Mouse (Mus musculus) left cerebral cortex, adult 2 months (tissue): ENCODE results near the gene Haus7. TPM values are rescaled to one million over a fixed set of nuclear protein-coding genes. Genes with fewer than 3 reads are reported as not detected.
A peak's percentile ranks its signal among the peaks of the same experiment; 100 is the strongest.
"Not testable (repeated sequence)": the region's sequence is repeated elsewhere in the genome, so short reads cannot be mapped to it uniquely, and the experiment has no call there.

Experiments
- DNase-seq, 2 experiments: peaks; one replicate each; pipeline ENCODE4 v3.0.0; 2021 to 2022; ENCODE audit warnings: low spot score in 2 of 2, mixed read lengths in 1 of 2; ENCODE audit errors: extremely low spot score in 1 of 2
- H3K27ac ChIP-seq: fragments of 200-600 bp; 2 replicates; pipeline ENCODE4 v1.8.1; 2022
- H3K4me3 ChIP-seq: fragments of 200-600 bp; 2 replicates; pipeline ENCODE4 v1.8.1; 2022
- CTCF ChIP-seq: fragments of 200-600 bp; IDR thresholded peaks from 2 replicates; pipeline ENCODE4 v1.8.1; 2022; ENCODE audit warnings: antibody characterized with exemption, mild to moderate bottlenecking, moderate library complexity
- intact Hi-C: fragments of 180-260 bp; cut with DNase I; formaldehyde crosslinking; loops from one replicate; pipeline ENCODE4 v1.15.1; 2025
- total RNA-seq, 2 experiments: library from RNA; stranded (reverse); gene quantifications; 2 replicates each; pipeline ENCODE4 v1.2.3; 2021

Gene Haus7
- total RNA-seq, 2 experiments from 2014 or later, result 7.9 to 9.2 TPM

GRCm38 (mm10) chrX:73451949-73452348 lies 6.9 kb downstream of the Haus7 start:
- H3K27ac ChIP-seq, result no peak overlapping the region
- DNase-seq, result peak; percentile 45 to 68
- no peak overlapping the region for H3K4me3 ChIP-seq
- intact Hi-C loops, result loop anchor here (2.0 kb wide), 1 partner anchor 41 kb away; no protein-coding TSS in a partner anchor
- TF ChIP-seq CTCF, result peak; percentile 68

GRCm38 (mm10) chrX:73441428-73441827 lies 17.4 kb downstream of the Haus7 start:
- DNase-seq, result no peak
- TF ChIP-seq CTCF, result no peak
- Histone ChIP-seq H3K4me3 (no peak overlapping the region), H3K27ac (no peak overlapping the region)
- intact Hi-C loops, result no loop called here

- no peak for TF ChIP-seq CTCF
- intact Hi-C loops, result loop anchor here (10.0 kb wide), 1 partner anchor 380 kb away; no protein-coding TSS in a partner anchor
Measured at GRCm38 (mm10) chrX:73435252-73435651, 23.6 kb downstream of the Haus7 start, which contains the start of gene Trex2. Gene Trex2, minus strand, starts transcription at chrX:73435344.

GRCm38 (mm10) chrX:73432850-73433249 lies 26.0 kb downstream of the Haus7 start:
- no peak overlapping the region for H3K4me3 ChIP-seq
- DNase-seq, result no peak
- intact Hi-C loops, result loop anchor here (5.0 to 10.0 kb wide), 2 partner anchors 121 to 378 kb away; no protein-coding TSS in a partner anchor
- no peak for TF ChIP-seq CTCF
- H3K27ac ChIP-seq, result no peak overlapping the region

More at GRCm38 (mm10) chrX:73435252-73435651, 23.6 kb downstream of the Haus7 start, which contains the start of gene Trex2:
- Histone ChIP-seq H3K4me3 (no peak within 1 kb of the TSS), H3K27ac (no peak within 1 kb of the TSS)
- no peak for DNase-seq

GRCm38 (mm10) chrX:73430036-73430435 lies 28.8 kb downstream of the Haus7 start:
- Histone ChIP-seq H3K27ac (no peak overlapping the region), H3K4me3 (no peak overlapping the region)
- TF ChIP-seq CTCF, result peak; percentile 41
- no peak for DNase-seq
- intact Hi-C loops, result loop anchor here (5.0 to 10.0 kb wide), 2 partner anchors 118 to 375 kb away; no protein-coding TSS in a partner anchor

- intact Hi-C loops, result loop anchor here (5.0 kb wide), 1 partner anchor 100 kb away; no protein-coding TSS in a partner anchor
Measured at GRCm38 (mm10) chrX:73412767-73413166, 46.1 kb downstream of the Haus7 start.

GRCm38 (mm10) chrX:73410880-73411517 lies 47.8 kb downstream of the Haus7 start, which contains the start of gene Zfp92:
Gene Zfp92, plus strand, starts transcription at chrX:73411096.
- intact Hi-C loops, result loop anchor here (5.0 kb wide), 1 partner anchor 99 kb away; no protein-coding TSS in a partner anchor
- peak in 1 of 2 experiments; percentile 18 for DNase-seq
- Histone ChIP-seq H3K27ac (no peak within 1 kb of the TSS), H3K4me3 (peak within 1 kb of the TSS; percentile 31)
- no peak for TF ChIP-seq CTCF

More at GRCm38 (mm10) chrX:73412767-73413166, 46.1 kb downstream of the Haus7 start:
- TF ChIP-seq CTCF, result peak; percentile 4
- no peak for DNase-seq
- H3K4me3 ChIP-seq, result no peak overlapping the region
- no peak overlapping the region for H3K27ac ChIP-seq

GRCm38 (mm10) chrX:73401616-73402015 lies 57.2 kb downstream of the Haus7 start:
- intact Hi-C loops, result no loop called here
- no peak for TF ChIP-seq CTCF

GRCm38 (mm10) chrX:73400951-73401350 lies 57.9 kb downstream of the Haus7 start:
- Histone ChIP-seq H3K27ac (no peak overlapping the region), H3K4me3 (no peak overlapping the region)
- intact Hi-C loops, result no loop called here
- no peak for DNase-seq
- TF ChIP-seq CTCF, result no peak

More at GRCm38 (mm10) chrX:73401616-73402015, 57.2 kb downstream of the Haus7 start:
- no peak overlapping the region for H3K27ac ChIP-seq
- H3K4me3 ChIP-seq, result no peak overlapping the region
- DNase-seq, result no peak

- intact Hi-C loops, H3K27ac ChIP-seq, H3K4me3 ChIP-seq, DNase-seq: not testable (repeated sequence)
Measured at GRCm38 (mm10) chrX:73398636-73399035, 60.2 kb downstream of the Haus7 start, which contains the start of gene Gm18336. Gene Gm18336, minus strand, starts transcription at chrX:73398736.

GRCm38 (mm10) chrX:73396446-73396845 lies 62.4 kb downstream of the Haus7 start:
- Histone ChIP-seq H3K27ac (no peak overlapping the region), H3K4me3 (no peak overlapping the region)
- no peak for TF ChIP-seq CTCF
- intact Hi-C loops, result no loop called here
- no peak for DNase-seq

- Histone ChIP-seq H3K4me3 (no peak overlapping the region), H3K27ac (no peak overlapping the region)
- DNase-seq, result no peak
- intact Hi-C loops, result no loop called here
- TF ChIP-seq CTCF, result no peak
Measured at GRCm38 (mm10) chrX:73391481-73391880, 67.4 kb downstream of the Haus7 start.

Other genes with a start within 250 kb of the Haus7 start
- 1 to 10 TPM in 1 of 2 experiments, not detected in 1; 2.0 TPM for gene Xlr4b, start 244.7 kb downstream of the Haus7 start, total RNA-seq
- 10 to 100 TPM; 16.3 to 18.6 TPM for gene F8a, start 230.8 kb downstream of the Haus7 start, total RNA-seq
- not detected for gene Xlr4c, start 215.9 kb downstream of the Haus7 start, total RNA-seq
- gene Xlr3c, start 193.7 kb downstream of the Haus7 start, total RNA-seq, result not detected
- not detected for gene Xlr5a, start 166.1 kb downstream of the Haus7 start, total RNA-seq
- gene Xlr5c, start 166.1 kb downstream of the Haus7 start, total RNA-seq, result not detected
- gene Gm45015, start 122.2 kb downstream of the Haus7 start, total RNA-seq, result not detected
- gene Zfp275, start 116.4 kb downstream of the Haus7 start, total RNA-seq, result 10 to 100 TPM; 18.6 to 21.3 TPM
- under 1 TPM in 1 of 2 experiments, not detected in 1; 0.20 TPM for gene Gm18336, start 60.3 kb downstream of the Haus7 start, total RNA-seq
- gene Zfp92, start 47.9 kb downstream of the Haus7 start, total RNA-seq, result 1 to 10 TPM; 1.9 to 2.1 TPM
- gene Trex2, start 23.7 kb downstream of the Haus7 start, total RNA-seq, result not detected
- gene Bgn, start 24.6 kb upstream of the Haus7 start, total RNA-seq, result 10 to 100 TPM; 15.5 to 17.6 TPM
- gene Atp2b3, start 44.0 kb upstream of the Haus7 start, total RNA-seq, result 100 to 1,000 TPM in 1 of 2 experiments, 10 to 100 TPM in 1; 99.8 to 105 TPM
- gene Dusp9, start 180.4 kb upstream of the Haus7 start, total RNA-seq, result under 1 TPM; 0.68 to 0.70 TPM
- 10 to 100 TPM; 93.4 to 98.8 TPM for gene Pnck, start 201.1 kb upstream of the Haus7 start, total RNA-seq
- 100 to 1,000 TPM in 1 of 2 experiments, 10 to 100 TPM in 1; 98.4 to 119 TPM for gene Slc6a8, start 214.1 kb upstream of the Haus7 start, total RNA-seq